Mouse (Mus musculus) embryonic facial prominence, embryonic 13.5 days (tissue): ENCODE measurements around the gene Trim26. TPM values are rescaled to one million over a fixed set of nuclear protein-coding genes. Genes with fewer than 3 reads are reported as not detected.
A peak's percentile ranks its signal among the peaks of the same experiment; 100 is the strongest.

ENCODE experiments used
- ATAC-seq: fragments of 200-750 bp; cut with Nextera tagmentation; 2 replicates; pipeline ENCODE4 v1.8.0; 2017; ENCODE audit warnings: low read depth; ENCODE audit not compliant: insufficient number of reproducible peaks, insufficient read depth, low FRiP score, low TSS enrichment
- H3K27ac ChIP-seq: fragments of 300-500 bp; sonication (generic); 2 replicates; pipeline ENCODE4 v1.5.1; 2015; ENCODE audit warnings: moderate library complexity, mild to moderate bottlenecking, inconsistent platforms
- H3K27me3 ChIP-seq: fragments of 300-500 bp; sonication (generic); 2 replicates; pipeline ENCODE4 v1.6.1; 2015; ENCODE audit warnings: mild to moderate bottlenecking, inconsistent platforms
- H3K36me3 ChIP-seq: fragments of 300-500 bp; sonication (generic); 2 replicates; pipeline ENCODE4 v1.6.1; 2015; ENCODE audit warnings: mild to moderate bottlenecking, inconsistent platforms
- H3K4me1 ChIP-seq: fragments of 300-500 bp; sonication (generic); 2 replicates; pipeline ENCODE4 v1.6.1; 2015; ENCODE audit warnings: inconsistent platforms
- H3K4me2 ChIP-seq: fragments of 300-500 bp; sonication (generic); 2 replicates; pipeline ENCODE4 v1.6.1; 2015; ENCODE audit warnings: moderate library complexity, mild to moderate bottlenecking, inconsistent platforms
- H3K4me3 ChIP-seq: fragments of 300-500 bp; sonication (generic); 2 replicates; pipeline ENCODE4 v1.5.1; 2015; ENCODE audit warnings: mild to moderate bottlenecking, inconsistent platforms
- H3K9ac ChIP-seq: fragments of 300-500 bp; sonication (generic); 2 replicates; pipeline ENCODE4 v1.6.1; 2015; ENCODE audit warnings: mild to moderate bottlenecking, inconsistent platforms
- H3K9me3 ChIP-seq: fragments of 300-500 bp; sonication (generic); 2 replicates; pipeline ENCODE4 v1.6.1; 2016; ENCODE audit warnings: inconsistent platforms
- WGBS: fragments of 180-500 bp; shearing (Covaris S2); methylation state at CpG from one replicate; pipeline ENCODE4 v1.1.7; 2015; ENCODE audit warnings: mixed read lengths; 5-methylcytosine and 5-hydroxymethylcytosine counted together
- polyA plus RNA-seq: library from polyadenylated mRNA; unstranded; fragments of >200 nt; fragmentation: Nextera tagmentation; extraction: Ambion mirVana; gene quantifications from 2 replicates; pipeline ENCODE4 v1.2.1, GENCODE M21; 2015

Gene Trim26
- polyA plus RNA-seq, 1 experiment from 2014 or later = 55.7 TPM

DNA sequence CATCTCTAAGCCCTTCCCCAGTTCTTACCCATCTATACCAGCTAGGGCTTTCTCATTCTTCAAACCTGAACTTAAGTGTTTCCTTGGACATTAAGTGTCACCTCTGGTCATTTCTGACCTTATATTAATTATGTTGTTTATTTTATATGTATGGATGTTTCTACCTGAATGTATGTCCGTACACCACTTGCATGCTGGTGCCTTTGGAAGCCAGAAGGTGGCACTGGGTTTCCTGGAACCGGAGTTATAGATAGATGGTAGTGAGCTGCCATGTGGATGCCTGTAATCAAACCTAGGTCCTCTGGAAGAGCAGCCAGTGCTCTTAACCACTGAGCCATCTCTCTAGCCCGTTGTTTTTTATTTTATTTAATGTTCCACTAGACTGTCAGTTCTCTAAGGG lies 18.6 kb downstream of the Trim26 start:
- ATAC-seq = no peak
- H3K27me3 ChIP-seq = no peaks in the 10 kb centered on the region
- 94% methylated on average over 3 of the region's 3 CpGs for WGBS

DNA sequence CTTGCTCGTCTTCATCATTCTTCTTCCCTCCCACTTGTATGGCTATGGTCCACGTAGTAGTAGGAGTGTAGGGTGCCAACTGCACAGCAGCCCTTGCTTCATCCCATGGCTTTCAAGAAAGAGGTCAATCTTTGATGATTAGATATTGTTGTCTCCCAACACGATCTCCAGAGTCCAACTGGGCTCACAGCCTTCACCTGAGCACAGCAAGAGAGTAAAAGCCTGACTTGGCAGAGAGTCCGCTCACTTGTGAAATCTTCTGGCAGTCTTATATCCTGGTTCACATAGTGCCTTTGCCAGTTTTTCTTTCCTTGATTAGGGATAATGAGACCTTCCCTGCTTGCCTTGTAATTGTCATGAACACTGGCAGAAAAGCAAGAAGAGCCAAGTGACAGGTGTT lies 19.3 kb downstream of the Trim26 start:
- ATAC-seq = no peak
- H3K27ac ChIP-seq = no peak overlapping the region

More for the DNA sequence above, 18.6 kb downstream of the Trim26 start:
- peaks cover 93% of the 10 kb centered on the region for H3K36me3 ChIP-seq
- H3K9ac ChIP-seq = no peak overlapping the region
- H3K27ac ChIP-seq = no peak overlapping the region
- H3K4me3 ChIP-seq = no peak overlapping the region
- no peaks in the 10 kb centered on the region for H3K4me1 ChIP-seq
- H3K4me2 ChIP-seq = no peak overlapping the region
- H3K9me3 ChIP-seq = no peaks in the 10 kb centered on the region

DNA sequence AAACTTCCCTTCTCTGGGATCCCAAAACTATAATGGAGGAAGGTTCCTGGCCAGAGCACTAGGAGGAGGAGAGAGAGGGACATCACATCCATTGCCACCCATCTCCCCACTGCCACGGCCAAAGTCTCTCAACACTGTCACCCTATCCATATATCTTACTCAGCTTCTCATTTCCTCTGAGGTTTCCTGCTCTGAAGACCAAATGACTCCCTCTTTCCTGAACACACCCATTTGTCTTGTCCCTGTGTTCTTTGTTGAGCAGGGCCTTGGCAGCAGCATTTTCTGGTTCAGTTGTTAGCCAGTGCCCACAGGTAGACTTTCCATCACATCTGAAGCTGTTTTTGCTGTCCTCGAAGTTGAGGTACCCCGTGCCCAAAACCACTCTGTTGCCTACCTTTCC lies 21.2 kb downstream of the Trim26 start:
- WGBS = 93% methylated on average over 3 of the region's 3 CpGs
- no peaks in the 10 kb centered on the region for H3K4me1 ChIP-seq
- H3K27me3 ChIP-seq = no peaks in the 10 kb centered on the region
- no peak overlapping the region for H3K4me2 ChIP-seq
- H3K27ac ChIP-seq = no peak overlapping the region
- H3K9me3 ChIP-seq = no peaks in the 10 kb centered on the region
- no peak for ATAC-seq
- H3K4me3 ChIP-seq = no peak overlapping the region
- peaks cover 66% of the 10 kb centered on the region for H3K36me3 ChIP-seq
- no peak overlapping the region for H3K9ac ChIP-seq

More for the DNA sequence above, 19.3 kb downstream of the Trim26 start:
- no peak overlapping the region for H3K4me3 ChIP-seq
- no peaks in the 10 kb centered on the region for H3K4me1 ChIP-seq
- WGBS = 94% methylated on average over 4 of the region's 4 CpGs
- no peaks in the 10 kb centered on the region for H3K9me3 ChIP-seq
- no peak overlapping the region for H3K4me2 ChIP-seq
- H3K36me3 ChIP-seq = peaks cover 86% of the 10 kb centered on the region
- H3K9ac ChIP-seq = no peak overlapping the region
- no peaks in the 10 kb centered on the region for H3K27me3 ChIP-seq

DNA sequence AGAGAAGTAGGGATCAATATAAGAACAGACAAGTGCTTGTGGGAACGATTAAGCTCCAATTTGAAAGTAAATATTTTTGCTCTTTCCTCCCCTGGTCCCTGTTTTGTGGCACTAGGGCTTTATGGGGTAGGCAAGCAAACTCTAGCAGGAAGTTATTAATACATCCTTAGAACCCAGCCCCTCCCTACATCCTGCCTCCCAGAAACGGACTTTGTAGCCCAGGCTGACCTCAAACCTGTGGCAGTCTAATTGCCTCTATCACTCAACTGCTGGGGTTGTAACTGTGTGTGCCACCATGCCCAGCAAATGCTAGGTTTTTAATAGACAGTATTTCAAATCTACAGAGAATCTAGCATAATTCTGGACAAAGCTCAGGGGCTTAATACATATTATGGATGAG lies 24.7 kb downstream of the Trim26 start:
- Histone ChIP-seq H3K4me1 (0 out of 2 replicates have a peak, but pooled peaks cover 2% of the 10 kb centered on the region), H3K9me3 (no peaks in the 10 kb centered on the region), H3K27ac (no peak overlapping the region), H3K27me3 (peaks cover 20% of the 10 kb centered on the region), H3K4me2 (no peak overlapping the region), H3K36me3 (peaks cover 31% of the 10 kb centered on the region), H3K9ac (no peak overlapping the region), H3K4me3 (no peak overlapping the region)
- 49% methylated on average over 2 of the region's 2 CpGs for WGBS
- ATAC-seq = no peak

DNA sequence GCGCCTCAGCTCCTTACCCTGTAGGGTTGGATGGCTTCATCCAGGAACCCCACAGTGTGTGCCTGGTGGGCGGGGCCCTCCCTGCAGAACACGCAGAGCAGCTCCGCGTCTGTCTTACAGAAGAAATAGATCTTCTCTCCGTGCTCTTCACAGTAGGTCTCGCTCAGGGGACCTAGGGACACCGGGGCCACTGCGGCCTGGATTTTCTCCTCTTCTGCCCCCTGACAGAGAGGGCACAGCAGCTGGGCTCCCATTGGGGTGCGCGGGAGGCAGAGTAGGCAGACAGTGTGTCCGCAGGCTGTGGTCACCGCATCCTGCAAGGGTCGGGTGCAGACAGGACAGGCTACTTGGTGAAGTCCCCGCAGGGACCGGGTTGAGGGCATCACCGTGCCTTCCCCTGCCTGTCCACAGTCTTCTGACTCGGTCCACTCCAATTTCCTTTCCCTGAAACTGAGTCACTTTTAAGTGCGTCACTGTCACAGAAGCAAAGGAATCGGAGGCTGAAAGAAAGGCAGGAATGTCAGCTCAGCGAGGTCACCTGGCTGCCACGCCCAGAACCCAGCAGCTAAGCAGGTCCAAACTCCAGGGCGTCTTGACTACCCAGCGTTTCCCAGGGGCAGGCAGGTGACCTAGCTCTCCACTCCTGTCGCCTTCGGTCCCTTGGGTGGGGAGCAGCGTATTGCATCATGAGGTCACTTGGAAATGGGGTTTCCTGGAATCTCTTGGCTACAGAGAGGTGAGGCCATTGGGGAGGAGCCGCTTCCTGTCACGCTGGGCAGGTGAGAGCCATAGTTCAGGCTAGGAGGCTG lies 30.0 kb downstream of the Trim26 start, which contains the start of gene Trim15:
Gene Trim15 (minus strand): TSS at position 492 of the 809 bp plus-strand sequence.
- H3K4me3 ChIP-seq = peak within 1 kb of the TSS; percentile 20; the same call in 1 of the 2 replicates
- 10% methylated on average over 29 of the region's 29 CpGs for WGBS
- no peak for ATAC-seq

DNA sequence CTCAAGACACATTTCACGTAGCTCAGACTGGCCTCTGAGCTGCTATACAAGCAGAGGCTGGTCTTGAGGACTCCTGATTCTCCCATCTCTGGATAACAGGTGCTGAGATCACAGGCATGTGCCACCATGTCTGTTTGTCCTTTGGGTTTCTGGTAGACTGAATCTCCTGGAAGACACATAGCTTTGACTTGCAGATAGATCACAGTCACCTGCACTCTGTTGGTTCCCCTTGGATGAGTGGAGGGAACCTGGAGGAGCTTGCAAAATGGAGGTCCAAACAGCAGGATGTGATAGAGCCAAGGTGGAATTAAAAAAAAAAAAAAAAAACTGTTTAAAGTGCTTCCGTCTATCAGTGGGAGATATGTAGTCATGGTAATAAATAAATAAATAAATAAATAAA lies 31.9 kb downstream of the Trim26 start:
- no peak for ATAC-seq
- 83% methylated on average over 2 of the region's 2 CpGs for WGBS
- Histone ChIP-seq H3K9me3 (no peaks in the 10 kb centered on the region), H3K9ac (no peak overlapping the region), H3K36me3 (no peaks in the 10 kb centered on the region), H3K4me1 (0 out of 2 replicates have a peak, but pooled peaks cover 7% of the 10 kb centered on the region), H3K27me3 (peaks cover 32% of the 10 kb centered on the region), H3K4me3 (no peak overlapping the region), H3K27ac (no peak overlapping the region), H3K4me2 (no peak overlapping the region)

More for the DNA sequence above, 30.0 kb downstream of the Trim26 start, which contains the start of gene Trim15:
- peak within 1 kb of the TSS; percentile 47 for H3K4me2 ChIP-seq
- H3K27ac ChIP-seq = no peak within 1 kb of the TSS
- no peaks in the 10 kb centered on the region for H3K36me3 ChIP-seq
- H3K27me3 ChIP-seq = peaks cover 32% of the 10 kb centered on the region
- no peaks in the 10 kb centered on the region for H3K9me3 ChIP-seq
- H3K4me1 ChIP-seq = 0 out of 2 replicates have a peak, but pooled peaks cover 7% of the 10 kb centered on the region
- H3K9ac ChIP-seq = peak within 1 kb of the TSS; percentile 49; the same call in 1 of the 2 replicates

DNA sequence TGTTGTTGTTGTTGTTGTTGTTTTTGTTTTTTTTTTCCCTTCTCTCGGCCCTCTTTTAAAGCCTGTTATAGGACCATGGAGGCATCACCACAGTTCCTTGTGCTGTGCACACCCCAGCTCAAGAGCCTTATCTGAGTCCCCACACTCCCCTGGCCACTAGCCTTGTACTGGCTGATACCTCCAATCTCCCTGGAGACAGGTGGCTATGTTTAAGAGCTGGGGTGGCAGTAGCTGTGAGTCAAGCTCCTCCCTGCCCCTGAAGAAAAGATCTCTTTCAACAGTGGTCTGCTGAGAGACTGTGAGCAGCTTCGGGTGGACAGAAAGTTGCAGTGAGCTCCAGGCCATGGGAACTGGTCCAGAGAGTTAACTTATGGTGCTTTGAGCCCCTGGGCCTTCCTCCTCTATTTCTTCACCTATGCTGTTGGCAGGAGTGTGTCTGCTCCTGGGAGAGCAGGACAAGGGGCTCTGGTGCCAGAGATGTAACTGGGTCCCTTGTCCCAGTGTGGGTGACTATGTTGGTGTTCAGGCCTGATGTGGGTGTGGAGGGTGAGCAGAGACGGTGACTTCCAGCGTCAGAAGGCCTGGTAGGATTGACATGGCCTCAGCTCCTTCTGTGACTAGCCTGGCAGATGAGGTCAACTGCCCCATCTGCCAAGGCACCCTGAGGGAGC lies 32.5 kb downstream of the Trim26 start, which contains the start of gene Trim10:
Gene Trim10 (plus strand): TSS at position 291 of the 671 bp plus-strand sequence.
- H3K9ac ChIP-seq = no peak within 1 kb of the TSS
- ATAC-seq = no peak
- no peak within 1 kb of the TSS for H3K4me2 ChIP-seq
- 73% methylated on average over 4 of the region's 4 CpGs for WGBS
- no peaks in the 10 kb centered on the region for H3K9me3 ChIP-seq
- H3K36me3 ChIP-seq = no peaks in the 10 kb centered on the region
- H3K4me1 ChIP-seq = 0 out of 2 replicates have a peak, but pooled peaks cover 7% of the 10 kb centered on the region
- H3K4me3 ChIP-seq = no peak within 1 kb of the TSS
- peaks cover 32% of the 10 kb centered on the region for H3K27me3 ChIP-seq
- no peak within 1 kb of the TSS for H3K27ac ChIP-seq

DNA sequence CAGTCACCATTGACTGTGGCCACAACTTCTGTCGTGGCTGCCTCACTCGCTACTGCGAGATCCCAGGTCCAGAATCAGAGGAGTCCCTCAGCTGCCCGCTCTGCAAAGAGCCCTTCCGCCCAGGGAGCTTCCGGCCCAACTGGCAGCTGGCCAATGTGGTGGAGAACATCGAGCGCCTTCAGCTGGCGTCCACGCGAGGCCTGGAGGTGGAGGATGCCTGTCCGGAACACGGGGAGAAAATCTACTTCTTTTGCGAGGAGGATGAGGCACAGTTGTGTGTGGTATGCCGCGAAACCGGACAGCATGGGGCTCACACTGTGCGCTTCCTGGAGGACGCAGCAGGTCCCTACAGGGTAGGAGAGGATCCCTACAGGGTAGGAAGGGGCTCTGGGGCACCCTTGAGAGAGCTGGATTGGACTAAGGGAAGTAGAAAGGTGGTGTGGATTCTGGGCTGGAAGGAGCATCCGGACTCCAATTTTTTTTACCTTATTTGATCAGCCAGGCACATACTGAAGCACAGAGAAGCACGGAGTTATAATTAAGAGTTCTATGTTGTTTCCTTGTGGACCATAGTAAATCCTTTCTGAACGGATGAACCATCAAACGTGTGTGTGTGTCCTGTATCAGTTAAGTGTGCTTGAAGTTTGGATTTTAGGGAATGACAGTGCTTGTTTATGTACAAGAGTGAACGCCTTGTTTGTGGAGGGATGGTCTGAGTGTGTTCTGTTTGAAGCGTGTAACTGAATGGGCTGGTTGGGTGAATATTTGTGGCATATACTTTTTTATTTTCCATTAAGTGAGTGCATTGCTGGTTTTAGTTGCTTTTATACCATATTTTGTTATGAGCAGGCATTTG lies 33.2 kb downstream of the Trim26 start:
- 80% methylated on average over 25 of the region's 25 CpGs for whole genome bisulfite sequencing

DNA sequence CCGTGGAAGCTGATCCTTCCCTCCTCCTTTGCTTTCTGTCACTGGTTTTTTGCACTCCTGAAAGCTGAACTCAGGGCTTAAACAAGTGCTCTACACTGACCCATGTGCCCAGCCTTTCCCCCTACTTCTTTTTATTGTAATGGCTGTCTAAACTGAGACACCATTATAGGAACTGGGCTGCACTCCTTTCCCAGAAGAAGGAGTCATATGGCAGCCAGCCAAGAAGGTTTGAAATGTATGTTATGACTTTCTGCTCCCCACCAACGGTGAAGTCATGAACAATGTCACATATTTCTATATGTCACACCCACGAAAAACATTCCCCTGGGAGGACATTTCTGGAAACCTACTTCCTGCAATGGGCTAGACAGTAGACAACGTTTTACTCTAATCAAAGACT lies 37.7 kb downstream of the Trim26 start:
- no peak for ATAC-seq
- no peak overlapping the region for H3K4me2 ChIP-seq
- 55% methylated on average over 4 of the region's 4 CpGs for WGBS

More for the DNA sequence above, 33.2 kb downstream of the Trim26 start:
- Histone ChIP-seq H3K9me3 (no peaks in the 10 kb centered on the region), H3K36me3 (no peaks in the 10 kb centered on the region), H3K4me3 (no peak overlapping the region), H3K4me2 (no peak overlapping the region), H3K27ac (no peak overlapping the region), H3K4me1 (0 out of 2 replicates have a peak, but pooled peaks cover 7% of the 10 kb centered on the region), H3K27me3 (peaks cover 25% of the 10 kb centered on the region), H3K9ac (no peak overlapping the region)
- ATAC-seq = no peak

DNA sequence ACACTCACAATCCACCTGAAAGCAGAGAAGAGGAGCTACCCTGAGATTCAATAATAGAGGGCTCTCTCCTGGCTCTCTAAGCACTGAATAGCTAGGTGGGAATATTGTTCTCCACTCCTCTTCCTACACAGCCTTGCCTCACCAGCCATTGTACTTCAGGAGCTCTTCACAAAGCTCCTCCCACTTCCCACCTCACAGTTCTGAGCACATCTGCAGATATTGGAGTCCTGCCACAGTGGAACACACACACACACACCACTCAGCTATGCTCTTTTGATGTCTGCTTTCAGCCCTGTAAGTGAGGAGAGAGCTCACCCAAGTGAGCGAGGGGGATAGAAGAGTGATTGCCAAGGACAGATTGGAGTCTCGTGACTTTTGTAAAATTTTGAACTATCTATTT lies 46.4 kb downstream of the Trim26 start:
- H3K9me3 ChIP-seq = no peaks in the 10 kb centered on the region
- no peak overlapping the region for H3K9ac ChIP-seq
- H3K27ac ChIP-seq = no peak overlapping the region
- H3K4me2 ChIP-seq = no peak overlapping the region
- no peaks in the 10 kb centered on the region for H3K4me1 ChIP-seq
- H3K36me3 ChIP-seq = no peaks in the 10 kb centered on the region
- 69% methylated on average over 2 of the region's 2 CpGs for WGBS
- no peak for ATAC-seq
- no peaks in the 10 kb centered on the region for H3K27me3 ChIP-seq
- no peak overlapping the region for H3K4me3 ChIP-seq

More for the DNA sequence above, 37.7 kb downstream of the Trim26 start:
- Histone ChIP-seq H3K4me1 (no peaks in the 10 kb centered on the region), H3K4me3 (no peak overlapping the region), H3K27me3 (no peaks in the 10 kb centered on the region), H3K27ac (no peak overlapping the region), H3K36me3 (no peaks in the 10 kb centered on the region), H3K9me3 (no peaks in the 10 kb centered on the region), H3K9ac (no peak overlapping the region)
